Mouse (Mus musculus) CH12.LX (cell line): ENCODE data around the gene Ppa2. TPM values are rescaled to one million over a fixed set of nuclear protein-coding genes. Genes with fewer than 3 reads are reported as not detected.

ENCODE experiments used
- DNase-seq: peaks from one replicate; pipeline ENCODE4 v3.0.0-alpha.2; 2013; ENCODE audit errors: extremely low read depth
- H3K27ac ChIP-seq: 2 replicates; pipeline ENCODE4 v1.5.1; 2012; ENCODE audit warnings: low read depth, mild to moderate bottlenecking, control low read depth, moderate library complexity; ENCODE audit not compliant: insufficient read depth
- H3K27me3 ChIP-seq: replicated peaks from 2 replicates; pipeline ENCODE3; 2012; ENCODE audit warnings: inconsistent platforms
- H3K36me3 ChIP-seq, 2 experiments: replicated peaks in 1 of 2; 2 replicates each; pipeline versions ENCODE3 to v1.6.1; 2012; ENCODE audit warnings: inconsistent platforms in 1 of 2, low read length in 1 of 2, mild to moderate bottlenecking in 1 of 2, mixed read lengths in 1 of 2, moderate library complexity in 1 of 2; ENCODE audit not compliant: control insufficient read depth in 1 of 2, insufficient read depth in 1 of 2
- H3K4me1 ChIP-seq, 2 experiments: 2 replicates each; pipeline ENCODE4 v1.6.1; 2012; ENCODE audit warnings: inconsistent platforms in 1 of 2, moderate library complexity in 1 of 2; ENCODE audit not compliant: insufficient read depth in 2 of 2, control insufficient read depth in 1 of 2
- H3K4me2 ChIP-seq: 2 replicates; pipeline ENCODE4 v1.6.1; 2012; ENCODE audit warnings: low read depth, mild to moderate bottlenecking, control low read depth; ENCODE audit not compliant: poor library complexity, insufficient read depth, severe bottlenecking
- H3K4me3 ChIP-seq, 3 experiments: fragments of 150-350 bp in 1 of 3; sonication (generic) in 1 of 3; replicated peaks in 1 of 3; 2 replicates each; pipeline versions ENCODE3 to v1.5.1; 2011 to 2012; ENCODE audit warnings: low read depth in 2 of 3, low read length in 2 of 3, mild to moderate bottlenecking in 2 of 3, moderate library complexity in 2 of 3, control low read depth in 1 of 3, improper control_type of control experiment in 1 of 3, inconsistent platforms in 1 of 3, mixed read lengths in 1 of 3; ENCODE audit not compliant: poor library complexity in 1 of 3
- H3K79me2 ChIP-seq: replicated peaks from 2 replicates; pipeline ENCODE4 v1.6.1; 2012; ENCODE audit warnings: mild to moderate bottlenecking, moderate library complexity; ENCODE audit not compliant: control insufficient read depth, poor library complexity, insufficient read depth, severe bottlenecking; ENCODE audit errors: extremely low read depth
- H3K9ac ChIP-seq: 2 replicates; pipeline ENCODE4 v1.6.1; 2012; ENCODE audit warnings: low read depth, mild to moderate bottlenecking, control low read depth, moderate library complexity; ENCODE audit not compliant: insufficient read depth
- H3K9me3 ChIP-seq: replicated peaks from 2 replicates; pipeline ENCODE3; 2012; ENCODE audit warnings: low read length, inconsistent platforms, mixed read lengths
- BHLHE40 ChIP-seq: IDR thresholded peaks from 2 replicates; pipeline ENCODE4 v1.6.1; 2011; ENCODE audit warnings: mild to moderate bottlenecking, low read depth, low read length, improper control_type of control experiment
- CHD1 ChIP-seq: IDR thresholded peaks from 2 replicates; pipeline ENCODE4 v1.6.1; 2012; ENCODE audit warnings: low read depth, low read length, improper control_type of control experiment, inconsistent platforms
- CHD2 ChIP-seq: IDR thresholded peaks from 2 replicates; pipeline ENCODE4 v1.6.1; 2011; ENCODE audit warnings: low read length, improper control_type of control experiment
- CTCF ChIP-seq, 2 experiments: IDR thresholded peaks in 1 of 2; conservative IDR thresholded peaks in 1 of 2; 2 replicates each; pipeline ENCODE4 v1.5.1; 2011 to 2012; ENCODE audit warnings: low read depth in 2 of 2, low read length in 2 of 2, improper control_type of control experiment in 1 of 2, inconsistent platforms in 1 of 2, mild to moderate bottlenecking in 1 of 2, moderate library complexity in 1 of 2
- E2F4 ChIP-seq: IDR thresholded peaks from 2 replicates; pipeline ENCODE4 v1.6.1; 2011; ENCODE audit warnings: low read depth, low read length, improper control_type of control experiment; ENCODE audit not compliant: insufficient replicate concordance
- ELF1 ChIP-seq: IDR thresholded peaks from 2 replicates; pipeline ENCODE4 v1.6.1; 2014; ENCODE audit warnings: low read depth, mild to moderate bottlenecking, inconsistent platforms, low read length, improper control_type of control experiment
- EP300 ChIP-seq: IDR thresholded peaks from 2 replicates; pipeline ENCODE4 v1.6.1; 2011; ENCODE audit warnings: low read length, improper control_type of control experiment
- GABPA ChIP-seq: IDR thresholded peaks from 2 replicates; pipeline ENCODE4 v1.6.1; 2012; ENCODE audit warnings: low read depth, low read length, improper control_type of control experiment, inconsistent platforms; ENCODE audit not compliant: insufficient replicate concordance
- HCFC1 ChIP-seq: IDR thresholded peaks from 2 replicates; pipeline ENCODE4 v1.6.1; 2012; ENCODE audit warnings: low read depth, mild to moderate bottlenecking, inconsistent platforms, low read length, improper control_type of control experiment
- IRF4 ChIP-seq: IDR thresholded peaks from 2 replicates; pipeline ENCODE4 v1.6.1; 2014; ENCODE audit warnings: low read depth, mild to moderate bottlenecking, inconsistent platforms, low read length, improper control_type of control experiment
- JUN ChIP-seq: IDR thresholded peaks from 2 replicates; pipeline ENCODE4 v1.6.1; 2011; ENCODE audit warnings: low read depth, mild to moderate bottlenecking, low read length, improper control_type of control experiment, moderate library complexity; ENCODE audit not compliant: insufficient read depth
- JUND ChIP-seq: conservative IDR thresholded peaks from 2 replicates; pipeline ENCODE4 v1.6.1; 2011; ENCODE audit warnings: low read depth, low read length, improper control_type of control experiment
- KAT2A ChIP-seq: IDR thresholded peaks from 2 replicates; pipeline ENCODE4 v1.6.1; 2012; ENCODE audit warnings: low read length, improper control_type of control experiment, inconsistent platforms; ENCODE audit not compliant: insufficient replicate concordance
- MAX ChIP-seq: IDR thresholded peaks from 2 replicates; pipeline ENCODE4 v1.6.1; 2011; ENCODE audit warnings: low read length, improper control_type of control experiment
- MXI1 ChIP-seq: IDR thresholded peaks from 2 replicates; pipeline ENCODE4 v1.6.1; 2011; ENCODE audit warnings: mild to moderate bottlenecking, low read depth, low read length, improper control_type of control experiment
- MYC ChIP-seq: IDR thresholded peaks from 2 replicates; pipeline ENCODE4 v1.6.1; 2011; ENCODE audit warnings: low read depth, mild to moderate bottlenecking, improper control_type of control experiment, low read length
- NELFE ChIP-seq: IDR thresholded peaks from 2 replicates; pipeline ENCODE4 v1.6.1; 2011; ENCODE audit warnings: low read depth, low read length, improper control_type of control experiment
- NRF1 ChIP-seq: IDR thresholded peaks from 2 replicates; pipeline ENCODE4 v1.6.1; 2014; ENCODE audit warnings: low read depth, mild to moderate bottlenecking, inconsistent platforms, low read length, improper control_type of control experiment, moderate library complexity
- PAX5 ChIP-seq: IDR thresholded peaks from 2 replicates; pipeline ENCODE4 v1.6.1; 2012; ENCODE audit warnings: low read length, inconsistent platforms, mixed read lengths
- POLR2AphosphoS2 ChIP-seq: IDR thresholded peaks from 2 replicates; pipeline ENCODE4 v1.6.1; 2011; ENCODE audit warnings: low read depth, low read length, improper control_type of control experiment
- RAD21 ChIP-seq: IDR thresholded peaks from 2 replicates; pipeline ENCODE4 v1.6.1; 2011; ENCODE audit warnings: low read depth, mild to moderate bottlenecking, low read length, improper control_type of control experiment, moderate library complexity
- RCOR1 ChIP-seq: conservative IDR thresholded peaks from 2 replicates; pipeline ENCODE4 v1.6.1; 2012; ENCODE audit warnings: low read depth, mild to moderate bottlenecking, inconsistent platforms, low read length, improper control_type of control experiment
- SIN3A ChIP-seq: IDR thresholded peaks from 2 replicates; pipeline ENCODE4 v1.6.1; 2012; ENCODE audit warnings: low read length, improper control_type of control experiment, inconsistent platforms
- TBP ChIP-seq: conservative IDR thresholded peaks from 2 replicates; pipeline ENCODE4 v1.6.1; 2011; ENCODE audit warnings: low read depth, low read length, improper control_type of control experiment
- TCF12 ChIP-seq: IDR thresholded peaks from 2 replicates; pipeline ENCODE4 v1.6.1; 2014; ENCODE audit warnings: low read depth, mild to moderate bottlenecking, inconsistent platforms, low read length, improper control_type of control experiment
- UBTF ChIP-seq: IDR thresholded peaks from 2 replicates; pipeline ENCODE4 v1.6.1; 2012; ENCODE audit warnings: low read depth, mild to moderate bottlenecking, inconsistent platforms, low read length, improper control_type of control experiment, moderate library complexity
- USF1 ChIP-seq: IDR thresholded peaks from 2 replicates; pipeline ENCODE4 v1.6.1; 2014; ENCODE audit warnings: low read depth, mild to moderate bottlenecking, inconsistent platforms, low read length, improper control_type of control experiment
- USF2 ChIP-seq: conservative IDR thresholded peaks from 2 replicates; pipeline ENCODE4 v1.6.1; 2011; ENCODE audit warnings: low read depth, low read length, improper control_type of control experiment
- ZC3H11A ChIP-seq: IDR thresholded peaks from 2 replicates; pipeline ENCODE4 v1.6.1; 2012; ENCODE audit warnings: low read depth, mild to moderate bottlenecking, inconsistent platforms, low read length, improper control_type of control experiment
- ZKSCAN1 ChIP-seq: IDR thresholded peaks from 2 replicates; pipeline ENCODE4 v1.6.1; 2012; ENCODE audit warnings: low read depth, inconsistent platforms, low read length, improper control_type of control experiment, borderline replicate concordance
- ZMIZ1 ChIP-seq: IDR thresholded peaks from 2 replicates; pipeline ENCODE4 v1.6.1; 2012; ENCODE audit warnings: low read depth, mild to moderate bottlenecking, inconsistent platforms, low read length, improper control_type of control experiment
- ZNF384 ChIP-seq: IDR thresholded peaks from 2 replicates; pipeline ENCODE4 v1.6.1; 2012; ENCODE audit warnings: low read depth, low read length, improper control_type of control experiment, inconsistent platforms
- dilution Hi-C: fragments of 300-500 bp; cut with MboI; formaldehyde crosslinking; loops from 2 replicates; pipeline ENCODE4 v1.14.3; 2020; ENCODE audit warnings: low sequenced_read_pairs; ENCODE audit not compliant: extremely low pct_unique_long_range_greater_than_20kb, extremely low pct_ligation_motif_present
- in situ Hi-C: fragments of 300-500 bp; cut with MboI; formaldehyde crosslinking; loops from 3 replicates; pipeline ENCODE4 v1.14.3; 2019; ENCODE audit warnings: low sequenced_read_pairs, low pct_ligation_motif_present, low pct_unique_long_range_greater_than_20kb, mixed read lengths
- polyA plus RNA-seq: library from polyadenylated mRNA; unstranded; fragments of >175 nt; gene quantifications from 2 replicates; pipeline ENCODE4 v1.2.1, GENCODE M21; 2012; ENCODE audit warnings: low read depth; ENCODE audit not compliant: insufficient read length
- total RNA-seq, 2 experiments: library from RNA; depleted of rRNA; stranded (reverse); fragments of 300-350 nt in 1 of 2; fragments of >200 nt in 1 of 2; gene quantifications; 2 replicates each; pipeline ENCODE4 v1.2.3; 2012 to 2014

Gene Ppa2
- total and polyA plus RNA-seq, 3 experiments, result 98.3 to 132 (median 119) TPM

- TF ChIP-seq MAX (peak; percentile 67), PAX5 (no peak), ZC3H11A (no peak), SIN3A (peak; percentile 67), MXI1 (no peak), KAT2A (0 out of 2 replicates have a peak, but pooled peaks have one; percentile 36), NELFE (0 out of 2 replicates have a peak, but pooled peaks have one; percentile 27), JUND (peak; percentile 62), TCF12 (peak; percentile 60), POLR2AphosphoS2 (no peak), ELF1 (peak; percentile 43; the same call in 1 of the 2 replicates), TBP (no peak), NRF1 (peak; percentile 97), E2F4 (peak; percentile 56; the same call in 1 of the 2 replicates), HCFC1 (no peak; the same call in 1 of the 2 replicates), CHD1 (peak; percentile 84; the same call in 1 of the 2 replicates), ZMIZ1 (peak; percentile 46; the same call in 1 of the 2 replicates), GABPA (no peak), EP300 (peak; percentile 76)
These were observed 29.0 kb downstream of the Ppa2 start (continued) for GRCm38 (mm10) chr3:133338851-133339356.

GRCm38 (mm10) chr3:133339411-133339823 is 29.5 kb downstream of the Ppa2 start:
- Histone ChIP-seq H3K9ac (peak overlapping the region; percentile 7; the same call in 1 of the 2 replicates), H3K4me3 (peak overlapping the region; percentile 17 to 40 (median 38)), H3K36me3 (peaks cover 18 to 35% of the 10 kb centered on the region in 2 experiments), H3K27ac (peak overlapping the region; percentile 53), H3K9me3 (no peaks in the 10 kb centered on the region), H3K27me3 (no peaks in the 10 kb centered on the region), H3K79me2 (no peaks in the 10 kb centered on the region), H3K4me1 (peaks cover 22 to 51% of the 10 kb centered on the region in 2 experiments), H3K4me2 (peak overlapping the region; percentile 57)
- in situ Hi-C loops (loop anchor here (10.0 to 25.0 kb wide), 4 partner anchors 45 to 473 kb away; no protein-coding TSS in a partner anchor), dilution Hi-C loops (no loop called here)
- DNase-seq, result peak; percentile 92
- TF ChIP-seq ZMIZ1, result peak; percentile 17; the same call in 1 of the 2 replicates
- no peak for TF ChIP-seq GABPA
- no peak for TF ChIP-seq UBTF
- no peak for TF ChIP-seq E2F4
- peak; percentile 94 for TF ChIP-seq BHLHE40
- no peak; the same call in 1 of the 2 replicates for TF ChIP-seq CHD1
- peak; percentile 70 for TF ChIP-seq MXI1
- TF ChIP-seq POLR2AphosphoS2, result no peak
- no peak for TF ChIP-seq USF2
- 0 out of 2 replicates have a peak, but pooled peaks have one; percentile 17 for TF ChIP-seq NELFE
- TF ChIP-seq EP300, result peak; percentile 85
- no peak; the same call in 1 of the 2 replicates for TF ChIP-seq IRF4
- TF ChIP-seq RAD21, result no peak; the same call in none of the 2 replicates
- TF ChIP-seq RCOR1, result no peak; the same call in 1 of the 2 replicates
- TF ChIP-seq ZNF384, result peak; percentile 21; the same call in 1 of the 2 replicates
- TF ChIP-seq JUND, result no peak; the same call in 1 of the 2 replicates
- TF ChIP-seq ELF1, result no peak
- no peak for TF ChIP-seq ZKSCAN1
- TF ChIP-seq CHD2, result peak; percentile 4
- no peak for TF ChIP-seq ZC3H11A
- TF ChIP-seq TBP, result no peak
- peak; percentile 77 for TF ChIP-seq NRF1
- no peak for TF ChIP-seq PAX5
- TF ChIP-seq TCF12, result peak; percentile 96
- no peak for TF ChIP-seq JUN
- TF ChIP-seq SIN3A, result peak; percentile 79
- TF ChIP-seq MYC, result peak; percentile 20
- no peak for TF ChIP-seq CTCF (conservative IDR thresholded peaks at IDR 0.05 in 1 of 2, IDR thresholded peaks at IDR 0.05 in 1 of 2; ENCODE audit: low read depth in 2 of 2, low read length in 2 of 2)
- no peak for TF ChIP-seq USF1
